ENCODE assay signal across 8 mouse cellular contexts in the genomic region with DNA sequence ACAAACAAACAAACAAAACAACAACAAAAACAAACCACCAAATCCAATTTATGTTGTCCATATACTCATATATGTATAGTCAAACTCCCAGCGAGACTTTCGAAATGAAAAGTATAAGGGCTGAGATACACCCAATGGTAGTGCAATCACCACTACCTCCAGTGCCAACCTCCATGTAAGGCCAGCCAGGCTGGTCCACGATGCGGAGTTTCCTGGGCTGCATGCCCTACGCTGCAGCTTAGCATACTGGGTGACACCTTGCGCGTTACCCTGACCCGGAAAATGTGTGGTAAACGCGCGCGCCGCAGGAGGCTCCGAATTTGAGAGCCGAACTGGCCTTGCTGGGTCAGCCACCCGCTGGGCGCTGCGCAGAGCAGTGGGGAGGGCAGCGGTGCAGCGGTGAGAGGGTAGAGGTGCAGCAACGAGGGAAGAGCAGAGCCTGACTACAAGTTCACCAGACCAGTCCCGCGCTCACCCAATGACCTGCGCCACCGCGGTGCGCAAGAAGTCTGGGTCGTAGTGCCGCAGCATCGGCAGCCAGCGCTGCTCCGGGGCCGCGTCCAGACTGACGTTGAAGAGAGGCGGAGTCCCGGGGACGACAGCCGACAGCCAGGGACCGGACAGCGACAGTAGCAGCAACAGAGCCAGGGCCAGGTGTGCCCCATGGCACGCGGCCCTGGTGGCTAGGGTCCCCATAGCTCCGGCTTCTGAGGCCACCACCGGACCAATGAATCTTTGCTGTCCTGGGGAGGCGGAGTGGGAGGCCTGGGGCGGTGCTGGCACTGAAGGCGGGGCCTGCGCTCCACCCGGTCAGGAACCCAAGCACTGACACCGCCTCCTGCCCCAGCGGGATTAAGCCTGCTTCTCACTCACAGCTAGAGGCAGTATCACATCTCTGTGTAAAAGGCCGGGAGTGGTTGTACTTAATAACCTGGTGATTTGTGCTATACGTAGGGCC. TPM values are rescaled to one million over a fixed set of nuclear protein-coding genes. Genes with fewer than 3 reads are reported as not detected.
A peak's percentile ranks its signal among the peaks of the same experiment; 100 is the strongest.
DNase-seq lines count a peak whose midpoint lies in the region; ATAC-seq lines count a peak whose summit lies in the region.

TSS of gene Naaa (minus strand) at position 734 of the 958 bp plus-strand sequence.

- DNase-seq in adipocyte (ENCODE audit: low spot score): peak; percentile 94
- DNase-seq in embryo, embryonic 10 days (ENCODE audit: low spot score): peak; percentile 91
- DNase-seq in gastrocnemius, postnatal 10 days: peak; percentile 82
- peak; percentile 86 for DNase-seq in induced T-regulatory cell, adult 2 months (ENCODE audit: low read depth)
- peak; percentile 58 to 82 for DNase-seq in left cerebral cortex, adult 9 months (ENCODE audit: low spot score in 2 of 2)
- peak; percentile 64 for DNase-seq in right cerebral cortex, postnatal 14 days
- DNase-seq in urinary bladder, postnatal 36 days (ENCODE audit: low spot score in 2 of 2): peak; percentile 85 to 91

- ATAC-seq in megakaryocyte progenitor cell, adult 5-6 weeks (replicated peaks; ENCODE audit: poor library complexity): peak; percentile 83

RNA-seq across cellular contexts. Expression of gene Naaa, which starts in this region (rescaled TPM):
- total RNA-seq in gastrocnemius, postnatal 10 days (2021): 10 to 100 TPM in 1 of 2 experiments, 1 to 10 TPM in 1; 8.9 to 11.7 TPM
- 12.0 and 15.0 TPM in 2 replicates for total RNA-seq in megakaryocyte progenitor cell, adult 5-6 weeks (2015)
- 7.1 and 13.5 TPM in 2 replicates for total RNA-seq in megakaryocyte progenitor cell, adult 5-6 weeks (2017)

Comparison
In these comparisons a context has a peak if more than half of its experiments do, and no peak if none do; other contexts are left out.
1. Peak in every context shown above with its lines: DNase-seq and ATAC-seq.